Mouse (Mus musculus): ENCODE results near the gene Rcbtb2. TPM values are rescaled to one million over a fixed set of nuclear protein-coding genes. Genes with fewer than 3 reads are reported as not detected.
"Not testable (repeated sequence)": the region's sequence is repeated elsewhere in the genome, so short reads cannot be mapped to it uniquely, and the experiment has no call there.

Gene Rcbtb2
- polyA plus RNA-seq, 1 experiment: 28.9 TPM

GRCm38 (mm10) chr14:73112186-73112840, 10.5 kb upstream of the Rcbtb2 start:
- H3K4me1 ChIP-seq (ENCODE audit: control insufficient read depth, insufficient read depth, low read length): peaks cover 3% of the 10 kb centered on the region
- 54% methylated on average over 12 of the region's 12 CpGs for WGBS
- H3K4me3 ChIP-seq (replicated peaks; ENCODE audit: extremely low read depth, low read depth, low read length): no peak overlapping the region
- DNase-seq: no peak
- no peak for TF ChIP-seq POLR2A (IDR thresholded peaks at IDR 0.05; ENCODE audit: borderline replicate concordance, extremely low read depth, low read depth, low read length)

- WGBS: 91% methylated on average over 3 of the region's 3 CpGs
Measured at GRCm38 (mm10) chr14:73114952-73115351, 7.9 kb upstream of the Rcbtb2 start.

GRCm38 (mm10) chr14:73116301-73116700, 6.5 kb upstream of the Rcbtb2 start:
- Histone ChIP-seq H3K4me1 (ENCODE audit: control insufficient read depth, insufficient read depth, low read length) (peaks cover 7% of the 10 kb centered on the region; the same call in 1 of the 2 replicates), H3K4me3 (replicated peaks; ENCODE audit: extremely low read depth, low read depth, low read length) (no peak overlapping the region)
- no peak for TF ChIP-seq CTCF (IDR thresholded peaks at IDR 0.05; ENCODE audit: insufficient read depth, low read length)
- no peak for TF ChIP-seq POLR2A (IDR thresholded peaks at IDR 0.05; ENCODE audit: borderline replicate concordance, extremely low read depth, low read depth, low read length)
- DNase-seq: no peak
- WGBS: 63% methylated on average over 2 of the region's 2 CpGs

More at GRCm38 (mm10) chr14:73114952-73115351, 7.9 kb upstream of the Rcbtb2 start:
- not testable (repeated sequence) for H3K4me1 ChIP-seq (ENCODE audit: control insufficient read depth, insufficient read depth, low read length); H3K4me3 ChIP-seq (replicated peaks; ENCODE audit: extremely low read depth, low read depth, low read length); DNase-seq

- WGBS: 4% methylated on average over 9 of the region's 9 CpGs
- TF ChIP-seq CTCF (IDR thresholded peaks at IDR 0.05; ENCODE audit: insufficient read depth, low read length): no peak
- TF ChIP-seq POLR2A (IDR thresholded peaks at IDR 0.05; ENCODE audit: borderline replicate concordance, extremely low read depth, low read depth, low read length): no peak
- peak overlapping the region; percentile 21 for H3K4me3 ChIP-seq (replicated peaks; ENCODE audit: extremely low read depth, low read depth, low read length)
- no peak for DNase-seq
- peaks cover 7% of the 10 kb centered on the region; the same call in 1 of the 2 replicates for H3K4me1 ChIP-seq (ENCODE audit: control insufficient read depth, insufficient read depth, low read length)
Measured at GRCm38 (mm10) chr14:73116938-73117337, 5.9 kb upstream of the Rcbtb2 start.

- H3K4me1 ChIP-seq (ENCODE audit: control insufficient read depth, insufficient read depth, low read length): peaks cover 5% of the 10 kb centered on the region
- 70% methylated on average over 7 of the region's 7 CpGs for WGBS
- no peak for TF ChIP-seq POLR2A (IDR thresholded peaks at IDR 0.05; ENCODE audit: borderline replicate concordance, extremely low read depth, low read depth, low read length)
- no peak for TF ChIP-seq CTCF (IDR thresholded peaks at IDR 0.05; ENCODE audit: insufficient read depth, low read length)
- H3K4me3 ChIP-seq (replicated peaks; ENCODE audit: extremely low read depth, low read depth, low read length): no peak overlapping the region
- no peak for DNase-seq
Measured at GRCm38 (mm10) chr14:73117411-73118392, 5.1 kb upstream of the Rcbtb2 start.

- 68% methylated on average over 14 of the region's 14 CpGs for WGBS
Measured at GRCm38 (mm10) chr14:73118482-73119347, 4.1 kb upstream of the Rcbtb2 start.

GRCm38 (mm10) chr14:73119459-73119858, 3.4 kb upstream of the Rcbtb2 start:
- TF ChIP-seq POLR2A (IDR thresholded peaks at IDR 0.05; ENCODE audit: borderline replicate concordance, extremely low read depth, low read depth, low read length) (no peak), CTCF (IDR thresholded peaks at IDR 0.05; ENCODE audit: insufficient read depth, low read length) (no peak)
- H3K4me1 ChIP-seq (ENCODE audit: control insufficient read depth, insufficient read depth, low read length): peaks cover 13% of the 10 kb centered on the region
- 67% methylated on average over 6 of the region's 6 CpGs for WGBS
- H3K4me3 ChIP-seq (replicated peaks; ENCODE audit: extremely low read depth, low read depth, low read length): no peak overlapping the region
- DNase-seq: no peak

More at GRCm38 (mm10) chr14:73118482-73119347, 4.1 kb upstream of the Rcbtb2 start:
- Histone ChIP-seq H3K4me3 (replicated peaks; ENCODE audit: extremely low read depth, low read depth, low read length) (no peak overlapping the region), H3K4me1 (ENCODE audit: control insufficient read depth, insufficient read depth, low read length) (peaks cover 10% of the 10 kb centered on the region)
- TF ChIP-seq POLR2A (IDR thresholded peaks at IDR 0.05; ENCODE audit: borderline replicate concordance, extremely low read depth, low read depth, low read length) (no peak), CTCF (IDR thresholded peaks at IDR 0.05; ENCODE audit: insufficient read depth, low read length) (no peak)
- DNase-seq: no peak

GRCm38 (mm10) chr14:73119966-73120365, 2.9 kb upstream of the Rcbtb2 start:
- Histone ChIP-seq H3K4me3 (replicated peaks; ENCODE audit: extremely low read depth, low read depth, low read length) (no peak overlapping the region), H3K4me1 (ENCODE audit: control insufficient read depth, insufficient read depth, low read length) (peaks cover 13% of the 10 kb centered on the region)
- no peak for TF ChIP-seq POLR2A (IDR thresholded peaks at IDR 0.05; ENCODE audit: borderline replicate concordance, extremely low read depth, low read depth, low read length)
- DNase-seq: no peak
- WGBS: 27% methylated on average over 2 of the region's 2 CpGs
